ENCODE assay signal across 14 mouse cellular contexts in the genomic region with DNA sequence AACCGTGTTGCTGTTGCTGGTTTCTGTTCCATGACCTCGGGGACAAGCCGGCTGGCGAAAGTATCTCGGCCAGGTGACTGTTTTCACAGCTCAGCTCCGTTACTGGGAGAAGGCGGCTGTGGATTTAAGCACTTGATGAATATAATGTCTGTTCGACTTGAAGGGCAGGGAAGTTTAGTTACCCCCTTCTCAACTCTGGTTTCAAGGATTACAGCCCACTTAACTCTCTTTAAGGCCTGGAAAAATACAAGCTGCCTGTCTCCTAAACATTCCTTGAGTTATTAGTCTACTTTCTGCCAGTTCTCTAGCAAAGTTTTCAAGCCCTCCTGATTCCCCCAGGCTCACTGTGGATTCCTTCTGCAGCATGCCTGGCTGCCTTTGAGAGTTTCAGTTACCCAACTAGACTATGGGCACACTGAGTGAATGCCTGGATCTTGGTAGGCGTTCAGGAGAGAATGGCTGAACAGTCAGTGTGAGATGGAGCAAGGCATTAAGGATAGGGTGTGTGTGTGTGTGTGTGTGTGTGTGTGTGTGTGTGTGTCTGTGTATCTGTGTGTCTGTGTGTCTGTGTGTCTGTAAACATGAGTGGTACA.
DNase-seq lines count a peak whose midpoint lies in the region; ATAC-seq and TF ChIP-seq lines count a peak whose summit lies in the region.
"Had no signal": no experiment of that assay in that cellular context is flagged by ENCODE, and none has a peak within 500 bp of the region (broad histone marks: within the 10 kb centered on the region; RNA-seq: fewer than 3 reads in every experiment).

No protein-coding gene starts in this region.

- no peak overlapping the region for H3K4me3 ChIP-seq in kidney, embryonic 16.5 days (ENCODE audit: low read length)
- no peak overlapping the region for H3K4me3 ChIP-seq in embryonic facial prominence, embryonic 11.5 days (ENCODE audit: low read depth, low read length)
- H3K4me3 ChIP-seq in limb, embryonic 14.5 days (replicated peaks; ENCODE audit: low read length), result no peak overlapping the region
- no peak overlapping the region for H3K4me3 ChIP-seq in midbrain, embryonic 13.5 days (replicated peaks)
- H3K4me3 ChIP-seq: hindbrain, embryonic 15.5 days; liver, embryonic 13.5 days; neural tube, embryonic 12.5 days had no signal

- no peaks in the 10 kb centered on the region for H3K27me3 ChIP-seq in kidney, embryonic 16.5 days (ENCODE audit: insufficient read depth, low read length)
- H3K27me3 ChIP-seq in embryonic facial prominence, embryonic 11.5 days (ENCODE audit: control insufficient read depth, insufficient read depth, low read length), result no peaks in the 10 kb centered on the region
- H3K27me3 ChIP-seq in limb, embryonic 14.5 days (ENCODE audit: control insufficient read depth, insufficient read depth, low read length), result no peaks in the 10 kb centered on the region
- H3K27me3 ChIP-seq in midbrain, embryonic 13.5 days, result no peaks in the 10 kb centered on the region
- H3K27me3 ChIP-seq: hindbrain, embryonic 15.5 days; liver, embryonic 13.5 days; neural tube, embryonic 12.5 days; Patski had no signal

- peak overlapping the region; percentile 22; the same call in 1 of the 2 replicates for H3K4me2 ChIP-seq in kidney, embryonic 16.5 days (replicated peaks; ENCODE audit: low read depth, low read length)
- no peak overlapping the region for H3K4me2 ChIP-seq in embryonic facial prominence, embryonic 11.5 days (ENCODE audit: low read depth, low read length)
- H3K4me2 ChIP-seq in limb, embryonic 14.5 days (replicated peaks; ENCODE audit: low read depth, low read length, severe bottlenecking), result peak overlapping the region; percentile 39
- no peak overlapping the region for H3K4me2 ChIP-seq in midbrain, embryonic 13.5 days (replicated peaks)
- H3K4me2 ChIP-seq: hindbrain, embryonic 15.5 days; liver, embryonic 13.5 days; neural tube, embryonic 12.5 days had no signal

- H3K27ac ChIP-seq in kidney, embryonic 16.5 days (ENCODE audit: low read length), result no peak overlapping the region; the same call in 1 of the 2 replicates
- H3K27ac ChIP-seq in embryonic facial prominence, embryonic 11.5 days (replicated peaks; ENCODE audit: low read depth, low read length), result no peak overlapping the region
- peak overlapping the region; percentile 84 for H3K27ac ChIP-seq in limb, embryonic 14.5 days (replicated peaks; ENCODE audit: low read depth, low read length)
- H3K27ac ChIP-seq in midbrain, embryonic 13.5 days, result no peak overlapping the region
- H3K27ac ChIP-seq: hindbrain, embryonic 15.5 days; liver, embryonic 13.5 days; macrophage; neural tube, embryonic 12.5 days had no signal

- peak; percentile 62 for DNase-seq in heart, adult 11 months
- no peak for DNase-seq in heart, adult 18-20 months
- no peak for DNase-seq in kidney, adult 11 months
- DNase-seq in embryonic facial prominence, embryonic 11.5 days (ENCODE audit: low spot score), result peak; percentile 23
- peak; percentile 76 for DNase-seq in limb, embryonic 14.5 days (ENCODE audit: low spot score)
- no peak for DNase-seq in embryo, embryonic 9.5 days (ENCODE audit: extremely low spot score)
- DNase-seq: liver, embryonic 13.5 days; thymus, postnatal 36 days had no signal

- no peak for TF ChIP-seq POLR2A in limb, embryonic 14.5 days (IDR thresholded peaks at IDR 0.05; ENCODE audit: borderline replicate concordance, extremely low read depth, insufficient read depth, insufficient read length)

- 33% methylated on average over 9 of the region's 9 CpGs for WGBS in kidney, embryonic 16.5 days
- 56% methylated on average over 9 of the region's 9 CpGs for WGBS in embryonic facial prominence, embryonic 11.5 days
- 19% methylated on average over 9 of the region's 9 CpGs for WGBS in limb, embryonic 14.5 days
- WGBS in midbrain, embryonic 13.5 days, result 83% methylated on average over 9 of the region's 9 CpGs

- H3K9me3 ChIP-seq in kidney, embryonic 16.5 days (ENCODE audit: low read length), result no peaks in the 10 kb centered on the region
- no peaks in the 10 kb centered on the region for H3K9me3 ChIP-seq in embryonic facial prominence, embryonic 11.5 days (replicated peaks; ENCODE audit: control insufficient read depth, low read length)
- H3K9me3 ChIP-seq in limb, embryonic 14.5 days (ENCODE audit: control insufficient read depth, low read length), result no peaks in the 10 kb centered on the region
- no peaks in the 10 kb centered on the region for H3K9me3 ChIP-seq in midbrain, embryonic 13.5 days
- H3K9me3 ChIP-seq: hindbrain, embryonic 15.5 days; liver, embryonic 13.5 days; neural tube, embryonic 12.5 days had no signal

- no peak for ATAC-seq in kidney, embryonic 16.5 days (ENCODE audit: low FRiP score, low TSS enrichment)
- ATAC-seq in embryonic facial prominence, embryonic 11.5 days (replicated peaks; ENCODE audit: insufficient number of reproducible peaks, low FRiP score, low TSS enrichment, low read depth), result no peak
- peak; percentile 69 for ATAC-seq in limb, embryonic 14.5 days (ENCODE audit: low FRiP score, low read depth)
- ATAC-seq in midbrain, embryonic 13.5 days, result no peak
- ATAC-seq: Patski had no signal

- no peaks in the 10 kb centered on the region for H3K36me3 ChIP-seq in kidney, embryonic 16.5 days (ENCODE audit: insufficient read depth, low read length)
- H3K36me3 ChIP-seq in embryonic facial prominence, embryonic 11.5 days (replicated peaks; ENCODE audit: control insufficient read depth, insufficient read depth, low read depth, low read length), result no peaks in the 10 kb centered on the region
- H3K36me3 ChIP-seq in limb, embryonic 14.5 days (ENCODE audit: control insufficient read depth, insufficient read depth, low read length), result no peaks in the 10 kb centered on the region
- no peaks in the 10 kb centered on the region for H3K36me3 ChIP-seq in midbrain, embryonic 13.5 days
- H3K36me3 ChIP-seq: hindbrain, embryonic 15.5 days; liver, embryonic 13.5 days; neural tube, embryonic 12.5 days had no signal

- H3K4me1 ChIP-seq in kidney, embryonic 16.5 days (ENCODE audit: insufficient read depth, low read length), result peaks cover 23% of the 10 kb centered on the region
- no peaks in the 10 kb centered on the region for H3K4me1 ChIP-seq in embryonic facial prominence, embryonic 11.5 days (ENCODE audit: control insufficient read depth, insufficient read depth, low read length)
- peaks cover 37% of the 10 kb centered on the region for H3K4me1 ChIP-seq in limb, embryonic 14.5 days (ENCODE audit: control insufficient read depth, insufficient read depth, low read length)
- no peaks in the 10 kb centered on the region for H3K4me1 ChIP-seq in midbrain, embryonic 13.5 days (replicated peaks)
- H3K4me1 ChIP-seq: hindbrain, embryonic 15.5 days; liver, embryonic 13.5 days; neural tube, embryonic 12.5 days had no signal

- no peak overlapping the region for H3K9ac ChIP-seq in kidney, embryonic 16.5 days (replicated peaks; ENCODE audit: low read length)
- no peak overlapping the region for H3K9ac ChIP-seq in embryonic facial prominence, embryonic 11.5 days (replicated peaks; ENCODE audit: low read length)
- H3K9ac ChIP-seq in limb, embryonic 14.5 days (ENCODE audit: low read depth, low read length, severe bottlenecking), result no peak overlapping the region
- H3K9ac ChIP-seq in midbrain, embryonic 13.5 days (replicated peaks), result no peak overlapping the region
- H3K9ac ChIP-seq: hindbrain, embryonic 15.5 days; liver, embryonic 13.5 days; neural tube, embryonic 12.5 days had no signal

Comparison
In these comparisons a context has a peak if more than half of its experiments do, and no peak if none do; other contexts are left out.
1. DNase-seq: peak in heart, adult 11 months (single experiment), embryonic facial prominence, embryonic 11.5 days (single experiment) and limb, embryonic 14.5 days (single experiment); none in heart, adult 18-20 months (0 of 2), kidney, adult 11 months (single experiment) and embryo, embryonic 9.5 days (single experiment).
2. H3K4me2 ChIP-seq: peak in kidney, embryonic 16.5 days (single experiment) and limb, embryonic 14.5 days (single experiment); none in embryonic facial prominence, embryonic 11.5 days (single experiment) and midbrain, embryonic 13.5 days (single experiment).